Mouse (Mus musculus) megakaryocyte, embryonic 14.5 days (primary cell): Measurements from ENCODE around the gene Nup107. TPM values are rescaled to one million over a fixed set of nuclear protein-coding genes. Genes with fewer than 3 reads are reported as not detected.

Experiments used
- H3K27me3 ChIP-seq: replicated peaks from 2 replicates; pipeline ENCODE3; 2012; ENCODE audit warnings: inconsistent platforms
- H3K36me3 ChIP-seq: replicated peaks from 2 replicates; pipeline ENCODE3; 2012; ENCODE audit warnings: low read length, inconsistent platforms, mixed read lengths
- H3K4me1 ChIP-seq: 2 replicates; pipeline ENCODE4 v1.6.1; 2012; ENCODE audit warnings: inconsistent platforms
- H3K4me3 ChIP-seq: replicated peaks from 2 replicates; pipeline ENCODE3; 2012; ENCODE audit warnings: moderate library complexity, mild to moderate bottlenecking, inconsistent platforms
- H3K9me3 ChIP-seq: 2 replicates; pipeline ENCODE4 v1.6.1; 2012; ENCODE audit warnings: inconsistent platforms
- FLI1 ChIP-seq: IDR thresholded peaks from 2 replicates; pipeline ENCODE4 v1.6.1; 2012; ENCODE audit warnings: low read length, inconsistent platforms, mixed read lengths
- GATA1 ChIP-seq: IDR thresholded peaks from 3 replicates; pipeline ENCODE4 v1.6.1; 2012; ENCODE audit warnings: mixed read lengths, low read length, inconsistent platforms, borderline replicate concordance
- polyA plus RNA-seq: library from polyadenylated mRNA; stranded (reverse); fragments of >175 nt; gene quantifications from 2 replicates; pipeline ENCODE4 v1.2.3, GENCODE M21; 2012; ENCODE audit warnings: low replicate concordance; ENCODE audit not compliant: insufficient read depth

The Nup107 gene
- polyA plus RNA-seq, 1 experiment: 10.8 TPM

- H3K4me1 ChIP-seq: peaks cover 33% of the 10 kb centered on the region
- no peaks in the 10 kb centered on the region for H3K36me3 ChIP-seq
- peaks cover 5% of the 10 kb centered on the region for H3K27me3 ChIP-seq
- no peaks in the 10 kb centered on the region for H3K9me3 ChIP-seq
- no peak overlapping the region for H3K4me3 ChIP-seq
- TF ChIP-seq GATA1 (no peak), FLI1 (no peak)
Measured at GRCm38 (mm10) chr10:117729139-117729814, 63.2 kb downstream of the Nup107 start.

- Histone ChIP-seq H3K4me3 (no peak overlapping the region), H3K4me1 (peaks cover 36% of the 10 kb centered on the region), H3K9me3 (no peaks in the 10 kb centered on the region), H3K36me3 (no peaks in the 10 kb centered on the region), H3K27me3 (peaks cover 5% of the 10 kb centered on the region)
- TF ChIP-seq GATA1 (no peak), FLI1 (no peak)
Measured at GRCm38 (mm10) chr10:117728574-117728973, 63.9 kb downstream of the Nup107 start.

GRCm38 (mm10) chr10:117727518-117728110 lies 64.9 kb downstream of the Nup107 start:
- no peaks in the 10 kb centered on the region for H3K36me3 ChIP-seq
- TF ChIP-seq GATA1 (no peak), FLI1 (no peak)
- H3K4me3 ChIP-seq: no peak overlapping the region
- H3K4me1 ChIP-seq: peaks cover 28% of the 10 kb centered on the region
- no peaks in the 10 kb centered on the region for H3K9me3 ChIP-seq
- H3K27me3 ChIP-seq: peaks cover 5% of the 10 kb centered on the region

GRCm38 (mm10) chr10:117726888-117727385 lies 65.6 kb downstream of the Nup107 start:
- no peaks in the 10 kb centered on the region for H3K9me3 ChIP-seq
- TF ChIP-seq GATA1 (no peak), FLI1 (no peak)
- H3K27me3 ChIP-seq: peaks cover 5% of the 10 kb centered on the region
- no peak overlapping the region for H3K4me3 ChIP-seq
- H3K4me1 ChIP-seq: peaks cover 25% of the 10 kb centered on the region
- H3K36me3 ChIP-seq: no peaks in the 10 kb centered on the region

GRCm38 (mm10) chr10:117726350-117726749 lies 66.2 kb downstream of the Nup107 start:
- no peaks in the 10 kb centered on the region for H3K9me3 ChIP-seq
- H3K4me3 ChIP-seq: no peak overlapping the region
- no peaks in the 10 kb centered on the region for H3K36me3 ChIP-seq
- H3K27me3 ChIP-seq: peaks cover 5% of the 10 kb centered on the region
- no peak for TF ChIP-seq FLI1
- TF ChIP-seq GATA1: no peak
- H3K4me1 ChIP-seq: peaks cover 26% of the 10 kb centered on the region

GRCm38 (mm10) chr10:117725671-117726070 lies 66.8 kb downstream of the Nup107 start:
- peaks cover 24% of the 10 kb centered on the region for H3K4me1 ChIP-seq
- H3K36me3 ChIP-seq: no peaks in the 10 kb centered on the region
- TF ChIP-seq FLI1 (no peak), GATA1 (no peak)
- H3K9me3 ChIP-seq: no peaks in the 10 kb centered on the region
- H3K27me3 ChIP-seq: peaks cover 5% of the 10 kb centered on the region
- no peak overlapping the region for H3K4me3 ChIP-seq

- no peaks in the 10 kb centered on the region for H3K9me3 ChIP-seq
- TF ChIP-seq FLI1 (no peak), GATA1 (no peak)
- no peak overlapping the region for H3K4me3 ChIP-seq
- no peaks in the 10 kb centered on the region for H3K36me3 ChIP-seq
- H3K4me1 ChIP-seq: peaks cover 22% of the 10 kb centered on the region
- peaks cover 5% of the 10 kb centered on the region for H3K27me3 ChIP-seq
Measured at GRCm38 (mm10) chr10:117724804-117725361, 67.6 kb downstream of the Nup107 start.

GRCm38 (mm10) chr10:117724136-117724718 lies 68.3 kb downstream of the Nup107 start:
- H3K4me1 ChIP-seq: peaks cover 27% of the 10 kb centered on the region
- no peak overlapping the region for H3K4me3 ChIP-seq
- H3K27me3 ChIP-seq: peaks cover under 1% of the 10 kb centered on the region
- no peaks in the 10 kb centered on the region for H3K9me3 ChIP-seq
- TF ChIP-seq FLI1: no peak
- no peak for TF ChIP-seq GATA1
- H3K36me3 ChIP-seq: no peaks in the 10 kb centered on the region

- Histone ChIP-seq H3K9me3 (no peaks in the 10 kb centered on the region), H3K36me3 (no peaks in the 10 kb centered on the region), H3K4me3 (no peak overlapping the region), H3K27me3 (no peaks in the 10 kb centered on the region), H3K4me1 (peaks cover 78% of the 10 kb centered on the region)
- TF ChIP-seq FLI1 (no peak), GATA1 (no peak)
Measured at GRCm38 (mm10) chr10:117718161-117719119, 74.1 kb downstream of the Nup107 start.
